Mouse (Mus musculus): Measurements from ENCODE around the gene Apof. TPM values are rescaled to one million over a fixed set of nuclear protein-coding genes. Genes with fewer than 3 reads are reported as not detected.
A peak's percentile ranks its signal among the peaks of the same experiment; 100 is the strongest.

The Apof gene
- total RNA-seq (2022) = under 1 TPM in 1 of 4 experiments, not detected in 3; 0.30 TPM

DNA sequence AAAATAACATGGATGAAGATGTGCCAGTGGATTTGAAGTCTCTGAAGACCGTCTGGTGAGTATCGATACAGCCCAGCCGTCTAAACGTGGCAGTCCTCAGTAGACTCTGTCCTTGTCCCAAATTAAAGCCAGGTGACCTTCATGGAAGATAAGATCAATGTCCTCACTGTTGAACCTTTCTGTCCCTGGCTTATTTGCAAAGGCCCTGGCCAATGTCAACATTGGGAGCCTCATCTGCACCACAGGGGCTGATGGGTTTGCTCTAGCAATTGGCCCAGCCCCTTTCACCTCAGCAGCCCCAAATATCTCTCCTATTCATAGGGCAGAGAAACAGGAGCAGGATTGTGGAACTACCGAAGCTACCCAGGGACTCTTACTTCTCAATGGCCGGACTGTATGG, at the start of gene Apof:
TSS of gene Apof (plus strand) at position 301 of the 400 bp plus-strand sequence.
- DNase-seq (ENCODE audit: low spot score in 2 of 2) = no peak

DNA sequence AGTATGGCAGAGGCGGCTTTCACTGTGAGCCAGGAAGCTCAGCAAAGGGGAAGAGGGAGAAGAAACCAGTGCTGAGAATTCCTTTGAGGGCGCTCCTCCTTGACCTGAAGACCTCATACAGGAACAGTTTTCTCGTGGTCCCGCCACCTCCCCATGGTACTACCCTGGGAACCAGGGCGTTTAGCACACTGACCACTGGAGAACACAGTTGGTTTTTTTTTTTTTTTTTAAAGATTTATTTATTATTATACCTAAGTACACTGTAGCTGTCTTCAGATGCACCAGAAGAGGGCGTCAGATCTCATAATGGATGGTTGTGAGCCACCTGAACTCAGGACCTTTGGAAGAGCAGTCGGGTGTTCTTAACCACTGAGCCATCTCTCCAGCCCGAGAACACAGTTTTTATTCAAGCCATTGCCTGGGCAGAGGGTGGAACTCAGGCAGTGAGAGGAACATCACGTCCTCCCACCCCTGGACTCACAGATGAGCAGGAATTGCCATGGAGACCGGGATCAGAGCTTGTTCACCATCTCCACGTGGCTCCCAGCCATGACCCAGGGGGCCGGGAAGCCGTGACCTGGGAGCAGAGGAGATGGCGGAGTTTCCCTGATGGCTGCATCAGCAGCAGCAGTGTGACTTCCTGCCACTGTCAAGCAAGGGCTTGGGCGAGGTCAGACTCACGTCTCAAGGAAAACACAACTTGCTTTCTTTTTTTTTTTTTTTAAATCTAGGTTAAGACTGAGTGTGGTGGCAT, 46.8 kb upstream of the Apof start:
- DNase-seq (ENCODE audit: low spot score in 2 of 2) = no peak

- DNase-seq (ENCODE audit: low spot score in 2 of 2) = no peak
Observed at GRCm38 (mm10) chr10:128225064-128225463, 43.4 kb upstream of the Apof start.

- DNase-seq (ENCODE audit: low spot score in 2 of 2) = no peak
Observed at GRCm38 (mm10) chr10:128225538-128225937, 42.9 kb upstream of the Apof start, which contains the start of gene Mip. Mip (plus strand) TSS chr10:128225838.

DNA sequence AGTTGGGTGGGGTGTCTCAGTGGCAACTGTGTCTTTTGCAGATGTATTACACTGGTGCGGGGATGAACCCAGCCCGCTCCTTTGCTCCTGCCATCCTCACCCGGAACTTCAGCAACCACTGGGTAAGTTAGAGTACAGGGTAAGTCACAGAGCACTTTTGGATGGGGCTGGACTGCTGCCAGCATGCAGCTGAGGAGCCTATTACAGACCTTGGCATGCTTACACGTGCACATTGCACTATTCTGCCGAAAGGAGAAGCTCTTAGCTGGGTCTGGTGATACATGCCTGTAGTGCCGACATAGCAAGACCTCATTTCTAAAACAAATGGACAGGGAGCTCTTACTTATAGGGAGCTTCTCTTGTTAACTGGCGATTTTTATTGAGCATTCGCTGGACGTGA, 40.9 kb upstream of the Apof start:
- DNase-seq (ENCODE audit: low spot score in 2 of 2) = no peak

GRCm38 (mm10) chr10:128228009-128228408, 40.5 kb upstream of the Apof start:
- DNase-seq (ENCODE audit: low spot score in 2 of 2) = no peak

DNA sequence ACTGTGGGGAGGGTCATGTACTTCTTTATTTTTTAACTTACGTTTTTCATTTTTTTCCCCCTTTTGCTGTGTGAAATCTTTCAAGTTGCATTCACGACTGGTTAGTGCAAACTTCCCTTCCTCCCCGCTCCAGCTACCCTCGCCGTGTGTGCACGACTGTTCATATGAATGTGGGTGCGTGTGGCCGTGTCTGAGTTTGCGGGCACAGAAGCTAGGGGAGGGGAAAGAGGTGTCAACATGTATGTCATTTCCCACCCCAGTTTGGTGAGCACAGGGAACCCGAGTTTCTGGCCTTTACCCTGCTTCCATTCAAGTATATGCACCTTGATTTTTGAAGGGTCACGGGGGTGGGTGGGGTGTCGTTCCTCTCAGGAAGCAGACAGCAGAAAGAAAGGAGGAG, 37.9 kb upstream of the Apof start:
- DNase-seq (ENCODE audit: low spot score in 2 of 2) = no peak

DNA sequence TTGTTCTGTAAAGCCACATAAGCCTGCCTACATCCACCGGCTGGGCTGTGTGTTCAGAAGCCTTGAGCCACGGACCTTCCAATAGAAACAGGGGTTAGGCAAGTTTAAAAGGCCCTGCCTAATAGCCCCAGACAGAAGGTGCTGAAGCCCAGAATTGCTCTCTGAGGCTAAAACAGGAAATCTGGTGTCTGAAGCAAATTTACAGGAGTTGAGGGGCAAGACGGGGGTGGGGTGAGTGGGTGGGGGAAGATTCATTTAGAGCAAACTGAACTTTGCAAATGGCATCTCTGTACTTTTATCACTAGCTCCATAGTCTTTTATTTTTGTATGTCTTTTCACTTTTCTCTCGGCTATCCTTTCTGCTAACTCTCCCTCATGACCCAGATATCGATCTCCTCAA, 37.3 kb upstream of the Apof start:
- no peak for DNase-seq (ENCODE audit: low spot score in 2 of 2)

DNA sequence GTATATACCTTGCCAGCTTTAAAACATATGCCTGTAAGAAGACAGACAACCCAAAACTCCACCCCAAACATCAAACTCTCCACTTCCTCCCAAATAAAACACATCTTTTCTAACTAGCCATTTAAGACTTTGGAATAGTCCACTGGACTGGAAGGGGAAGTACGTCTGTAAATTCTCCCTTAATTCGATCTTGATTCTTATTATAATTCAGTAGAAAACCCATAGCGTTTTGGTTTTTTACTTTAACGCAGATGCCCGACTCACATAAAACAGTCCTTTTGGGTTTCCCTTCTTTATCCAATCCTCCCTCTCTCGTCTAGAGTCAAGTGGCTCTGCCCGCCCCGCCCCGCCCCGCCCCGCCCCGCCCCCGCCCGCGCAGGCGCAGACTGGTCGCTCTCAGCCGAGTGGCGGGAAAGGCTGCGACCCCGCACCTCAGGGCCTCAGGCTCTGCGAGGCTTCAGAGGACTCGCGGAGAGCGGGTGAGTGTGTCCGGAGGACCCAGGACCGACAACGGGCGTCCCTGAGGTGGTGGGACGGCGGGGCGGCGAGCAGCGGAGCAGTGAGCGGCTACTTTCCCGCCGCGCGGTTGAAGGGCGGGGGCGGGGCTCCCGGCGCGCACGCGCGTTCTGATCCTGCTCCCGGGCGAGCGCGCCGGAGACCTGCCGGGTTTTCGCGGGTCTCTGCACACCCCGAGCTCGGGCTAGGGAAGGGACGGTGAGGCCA, 36.6 kb upstream of the Apof start, which contains the start of gene Timeless:
TSS of gene Timeless (plus strand) at position 369 of the 723 bp plus-strand sequence.
- DNase-seq (ENCODE audit: low spot score in 2 of 2) = peak; percentile 59 to 82

- DNase-seq (ENCODE audit: low spot score in 2 of 2) = peak; percentile 21 to 39
Observed at GRCm38 (mm10) chr10:128232420-128232985, 36.0 kb upstream of the Apof start.

DNA sequence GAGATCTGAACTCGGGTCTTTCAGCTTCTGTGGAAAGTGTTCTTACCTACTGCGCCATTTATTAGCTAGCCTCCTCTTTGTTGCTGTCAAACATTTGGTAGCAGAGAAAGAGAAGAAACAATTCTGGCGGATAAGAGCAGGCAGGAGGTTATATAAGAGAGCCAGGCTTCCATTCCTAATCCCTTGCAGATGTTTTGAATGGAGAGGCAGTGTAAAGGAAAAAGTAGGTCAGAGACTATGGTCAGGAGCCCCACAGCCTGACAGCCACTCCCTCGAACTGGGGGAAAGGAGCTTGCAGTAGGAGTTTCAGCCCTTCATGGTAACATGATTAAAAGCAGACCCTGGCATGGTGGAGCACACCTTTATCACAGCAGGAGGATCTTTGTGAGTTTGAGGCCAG, 32.1 kb upstream of the Apof start:
- no peak for DNase-seq (ENCODE audit: low spot score in 2 of 2)

GRCm38 (mm10) chr10:128237807-128238480, 30.5 kb upstream of the Apof start:
- DNase-seq (ENCODE audit: low spot score in 2 of 2) = peak in 1 of 2 experiments; percentile 35

DNA sequence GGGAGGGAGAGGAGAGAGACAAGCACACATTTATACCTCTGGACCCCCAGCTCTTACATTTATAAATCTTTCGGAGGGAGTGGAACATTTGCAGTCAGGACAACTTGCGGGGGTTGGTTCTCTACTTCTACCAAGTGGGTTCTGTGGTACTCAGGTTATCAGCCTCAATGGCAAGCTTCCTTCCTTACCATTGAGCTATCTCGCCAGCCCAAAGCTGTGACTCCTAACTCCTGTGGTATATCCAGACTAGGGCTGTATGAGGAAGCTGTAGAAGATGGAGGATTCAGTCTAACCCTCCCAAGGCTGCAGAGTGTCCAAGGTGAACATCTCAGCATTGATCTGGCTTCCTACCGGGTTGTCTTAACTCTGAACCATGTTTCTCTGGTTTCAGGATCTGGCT, 29.3 kb upstream of the Apof start:
- no peak for DNase-seq (ENCODE audit: low spot score in 2 of 2)

DNA sequence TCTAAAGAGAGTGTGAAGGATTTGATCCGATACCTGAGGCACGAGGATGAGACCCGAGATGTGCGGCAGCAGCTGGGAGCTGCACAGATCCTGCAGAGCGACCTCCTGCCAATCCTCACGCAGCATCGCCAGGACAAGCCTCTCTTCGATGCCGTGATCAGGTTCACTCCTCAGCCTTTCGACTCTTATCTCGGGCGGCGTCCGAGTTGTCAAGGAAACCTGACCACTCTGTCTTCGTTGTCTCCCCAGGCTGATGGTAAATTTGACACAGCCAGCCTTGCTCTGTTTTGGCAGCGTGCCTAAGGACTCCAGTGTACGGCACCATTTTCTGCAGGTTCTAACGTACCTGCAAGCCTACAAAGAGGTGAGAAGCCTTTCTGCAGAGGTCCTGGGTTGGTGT, 28.3 kb upstream of the Apof start:
- DNase-seq (ENCODE audit: low spot score in 2 of 2) = no peak

GRCm38 (mm10) chr10:128243252-128243651, 25.2 kb upstream of the Apof start:
- no peak for DNase-seq (ENCODE audit: low spot score in 2 of 2)

- DNase-seq (ENCODE audit: low spot score in 2 of 2) = no peak
Observed at GRCm38 (mm10) chr10:128244121-128244520, 24.4 kb upstream of the Apof start.

DNA sequence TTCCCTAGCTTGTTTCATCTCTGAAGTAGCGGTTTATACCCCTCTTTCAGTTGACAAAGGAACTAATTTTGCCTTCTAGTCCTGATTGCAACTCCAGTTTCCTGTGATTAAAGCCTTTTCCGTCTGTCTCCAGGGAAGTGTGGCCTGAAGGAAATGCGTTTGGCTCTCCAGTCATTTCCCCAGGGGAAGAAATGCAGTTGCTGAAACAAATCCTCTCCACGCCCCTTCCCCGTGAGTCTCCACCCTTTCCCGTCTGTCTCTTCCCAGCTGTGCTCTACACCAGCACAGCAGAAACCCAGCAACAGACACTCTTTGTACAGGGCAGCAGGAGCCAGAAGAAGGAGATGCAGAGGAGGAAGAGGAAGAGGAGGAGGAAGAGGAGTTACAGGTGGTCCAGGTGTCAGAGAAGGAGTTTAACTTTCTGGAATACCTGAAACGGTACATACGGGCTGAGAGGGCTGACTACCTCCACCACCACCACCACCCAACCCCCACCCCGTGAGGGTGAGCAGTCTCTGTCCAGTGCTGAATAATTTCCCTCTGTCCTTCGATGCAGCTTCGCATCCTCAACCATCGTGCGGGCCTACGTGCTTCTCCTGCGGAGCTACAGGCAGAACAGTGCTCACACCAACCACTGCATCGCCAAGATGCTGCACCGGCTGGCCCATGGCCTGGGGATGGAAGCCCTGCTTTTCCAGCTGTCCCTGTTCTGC, 21.3 kb upstream of the Apof start:
- no peak for DNase-seq (ENCODE audit: low spot score in 2 of 2)

GRCm38 (mm10) chr10:128250565-128250964, 17.9 kb upstream of the Apof start:
- DNase-seq (ENCODE audit: low spot score in 2 of 2) = no peak

- DNase-seq (ENCODE audit: low spot score in 2 of 2) = no peak
Observed at GRCm38 (mm10) chr10:128253677-128254255, 14.7 kb upstream of the Apof start, which contains the start of gene Apon. Apon (plus strand) TSS chr10:128254096.

DNA sequence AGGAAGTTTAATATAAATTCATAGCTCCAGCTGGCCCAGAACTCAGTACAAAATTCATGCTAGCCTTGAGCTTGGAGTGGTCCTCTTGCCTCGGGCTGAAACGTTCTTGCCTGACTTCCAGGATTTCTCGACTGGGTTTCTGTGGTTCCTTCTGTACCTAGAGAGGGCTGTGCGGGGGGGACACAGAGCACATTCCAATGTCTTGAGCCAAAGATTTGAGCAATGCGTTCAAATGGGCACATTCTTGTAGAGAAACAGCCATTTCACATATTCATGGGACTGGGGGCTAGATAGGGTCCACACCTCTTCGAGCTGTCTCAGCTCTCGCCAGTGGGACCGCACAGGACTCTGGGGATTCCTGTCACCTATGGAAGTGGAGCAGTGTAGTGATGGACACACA, 12.5 kb upstream of the Apof start:
- no peak for DNase-seq (ENCODE audit: low spot score in 2 of 2)

GRCm38 (mm10) chr10:128256328-128256727, 12.1 kb upstream of the Apof start:
- no peak for DNase-seq (ENCODE audit: low spot score in 2 of 2)

Measured in left cerebral cortex, adult 8-10 months (tissue).